Mouse (Mus musculus): ENCODE data around the gene Hectd2. TPM values are rescaled to one million over a fixed set of nuclear protein-coding genes. Genes with fewer than 3 reads are reported as not detected.

Hectd2 gene
- polyA plus RNA-seq, 1 experiment from 2014 or later = 16.8 TPM

- H3K9me3 ChIP-seq (ENCODE audit: control insufficient read depth, low read length) = no peaks in the 10 kb centered on the region
- 24% methylated on average over 17 of the region's 17 CpGs for WGBS
- H3K36me3 ChIP-seq (ENCODE audit: control insufficient read depth, insufficient read depth, low read length) = no peaks in the 10 kb centered on the region
- peak overlapping the region; percentile 39 for H3K4me2 ChIP-seq (ENCODE audit: low read depth, low read length)
- H3K4me1 ChIP-seq (ENCODE audit: control insufficient read depth, insufficient read depth, low read length) = peaks cover 16% of the 10 kb centered on the region
- H3K4me3 ChIP-seq (ENCODE audit: low read depth, low read length) = peak overlapping the region; percentile 9; the same call in 1 of the 2 replicates
- peak overlapping the region; percentile 78 for H3K27ac ChIP-seq (ENCODE audit: low read depth, low read length)
- no peak overlapping the region; the same call in 1 of the 2 replicates for H3K9ac ChIP-seq (replicated peaks; ENCODE audit: low read depth, low read length)
- ATAC-seq (ENCODE audit: low read depth) = peak; percentile 75
- no peaks in the 10 kb centered on the region for H3K27me3 ChIP-seq (ENCODE audit: control insufficient read depth, insufficient read depth, low read length)
These were observed 20.3 kb upstream of the Hectd2 start for GRCm38 (mm10) chr19:36534011-36534765.

GRCm38 (mm10) chr19:36534766-36535140, 19.7 kb upstream of the Hectd2 start:
- 0 out of 2 replicates have a peak overlapping the region, but pooled peaks have one; percentile 9 for H3K4me3 ChIP-seq (ENCODE audit: low read depth, low read length)
- 5% methylated on average over 8 of the region's 8 CpGs for WGBS
- peaks cover 16% of the 10 kb centered on the region for H3K4me1 ChIP-seq (ENCODE audit: control insufficient read depth, insufficient read depth, low read length)
- peak; percentile 81 for ATAC-seq (ENCODE audit: low read depth)
- H3K27me3 ChIP-seq (ENCODE audit: control insufficient read depth, insufficient read depth, low read length) = no peaks in the 10 kb centered on the region
- H3K9me3 ChIP-seq (ENCODE audit: control insufficient read depth, low read length) = no peaks in the 10 kb centered on the region
- H3K27ac ChIP-seq (ENCODE audit: low read depth, low read length) = peak overlapping the region; percentile 78; the same call in 1 of the 2 replicates
- peak overlapping the region; percentile 39 for H3K4me2 ChIP-seq (ENCODE audit: low read depth, low read length)
- H3K9ac ChIP-seq (replicated peaks; ENCODE audit: low read depth, low read length) = no peak overlapping the region
- H3K36me3 ChIP-seq (ENCODE audit: control insufficient read depth, insufficient read depth, low read length) = no peaks in the 10 kb centered on the region

GRCm38 (mm10) chr19:36535186-36535585, 19.3 kb upstream of the Hectd2 start:
- H3K9ac ChIP-seq (replicated peaks; ENCODE audit: low read depth, low read length) = no peak overlapping the region
- peak overlapping the region; percentile 78; the same call in 1 of the 2 replicates for H3K27ac ChIP-seq (ENCODE audit: low read depth, low read length)
- no peak overlapping the region for H3K4me3 ChIP-seq (ENCODE audit: low read depth, low read length)
- H3K4me2 ChIP-seq (ENCODE audit: low read depth, low read length) = peak overlapping the region; percentile 39
- no peaks in the 10 kb centered on the region for H3K36me3 ChIP-seq (ENCODE audit: control insufficient read depth, insufficient read depth, low read length)
- H3K4me1 ChIP-seq (ENCODE audit: control insufficient read depth, insufficient read depth, low read length) = peaks cover 16% of the 10 kb centered on the region
- no peaks in the 10 kb centered on the region for H3K27me3 ChIP-seq (ENCODE audit: control insufficient read depth, insufficient read depth, low read length)
- ATAC-seq (ENCODE audit: low read depth) = 0 out of 2 replicates have a peak, but pooled peaks have one; percentile 14
- 23% methylated on average over 2 of the region's 2 CpGs for WGBS
- no peaks in the 10 kb centered on the region for H3K9me3 ChIP-seq (ENCODE audit: control insufficient read depth, low read length)

DNA sequence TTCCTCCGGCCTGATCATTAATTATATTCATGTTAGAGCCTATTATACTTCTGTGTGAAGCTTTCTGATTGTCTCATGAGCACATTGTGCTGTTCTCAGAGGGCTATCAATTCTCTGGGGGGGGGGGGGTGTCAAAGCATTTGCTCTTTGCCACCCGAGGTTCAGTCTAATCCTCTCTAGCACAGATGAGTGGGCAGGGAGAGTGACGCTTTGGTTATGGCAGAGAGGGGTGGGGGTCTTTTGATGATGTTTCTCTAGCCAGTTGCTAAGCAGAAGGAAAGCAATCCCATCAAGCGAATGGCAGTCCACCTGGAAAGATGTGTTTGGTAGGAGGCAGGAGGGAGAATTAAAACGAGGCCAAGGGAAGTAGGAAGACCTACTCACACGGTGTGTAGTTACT, 18.6 kb upstream of the Hectd2 start:
- Histone ChIP-seq H3K9me3 (ENCODE audit: control insufficient read depth, low read length) (no peaks in the 10 kb centered on the region), H3K27me3 (ENCODE audit: control insufficient read depth, insufficient read depth, low read length) (no peaks in the 10 kb centered on the region), H3K36me3 (ENCODE audit: control insufficient read depth, insufficient read depth, low read length) (no peaks in the 10 kb centered on the region), H3K4me2 (ENCODE audit: low read depth, low read length) (no peak overlapping the region), H3K27ac (ENCODE audit: low read depth, low read length) (peak overlapping the region; percentile 1; the same call in 1 of the 2 replicates), H3K4me1 (ENCODE audit: control insufficient read depth, insufficient read depth, low read length) (peaks cover 16% of the 10 kb centered on the region), H3K4me3 (ENCODE audit: low read depth, low read length) (no peak overlapping the region), H3K9ac (replicated peaks; ENCODE audit: low read depth, low read length) (no peak overlapping the region)
- WGBS = 17% methylated on average over 6 of the region's 6 CpGs
- no peak for ATAC-seq (ENCODE audit: low read depth)

GRCm38 (mm10) chr19:36536929-36537328, 17.5 kb upstream of the Hectd2 start:
- no peak for ATAC-seq (ENCODE audit: low read depth)
- H3K9me3 ChIP-seq (ENCODE audit: control insufficient read depth, low read length) = no peaks in the 10 kb centered on the region
- 72% methylated on average over 11 of the region's 11 CpGs for WGBS

DNA sequence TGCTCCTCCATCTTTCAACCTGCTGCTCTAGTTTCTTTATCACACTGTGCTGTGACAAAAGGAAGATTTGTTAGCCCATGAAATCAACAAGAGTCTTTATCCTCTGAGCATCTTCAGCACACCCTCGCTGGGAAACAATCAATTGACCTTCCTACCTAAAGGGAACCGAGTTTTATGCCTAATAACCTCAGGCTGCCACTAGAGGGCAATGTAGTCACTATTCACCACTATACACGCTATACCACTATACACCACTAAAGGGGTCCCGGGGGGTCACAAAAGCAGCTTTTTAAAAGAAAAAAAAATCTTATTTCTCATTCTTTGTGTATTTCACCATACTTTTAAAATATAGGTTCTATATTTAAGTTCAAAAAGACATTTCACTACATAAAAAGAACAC, 15.9 kb upstream of the Hectd2 start:
- no peak overlapping the region for H3K27ac ChIP-seq (ENCODE audit: low read depth, low read length)
- H3K4me3 ChIP-seq (ENCODE audit: low read depth, low read length) = no peak overlapping the region
- H3K4me1 ChIP-seq (ENCODE audit: control insufficient read depth, insufficient read depth, low read length) = peaks cover 16% of the 10 kb centered on the region
- no peaks in the 10 kb centered on the region for H3K36me3 ChIP-seq (ENCODE audit: control insufficient read depth, insufficient read depth, low read length)
- H3K9me3 ChIP-seq (ENCODE audit: control insufficient read depth, low read length) = no peaks in the 10 kb centered on the region
- ATAC-seq (ENCODE audit: low read depth) = peak; percentile 61
- no peak overlapping the region for H3K4me2 ChIP-seq (ENCODE audit: low read depth, low read length)
- no peaks in the 10 kb centered on the region for H3K27me3 ChIP-seq (ENCODE audit: control insufficient read depth, insufficient read depth, low read length)
- H3K9ac ChIP-seq (replicated peaks; ENCODE audit: low read depth, low read length) = no peak overlapping the region
- WGBS = 9% methylated on average over 4 of the region's 4 CpGs

More at GRCm38 (mm10) chr19:36536929-36537328, 17.5 kb upstream of the Hectd2 start:
- Histone ChIP-seq H3K9ac (replicated peaks; ENCODE audit: low read depth, low read length) (no peak overlapping the region), H3K4me1 (ENCODE audit: control insufficient read depth, insufficient read depth, low read length) (peaks cover 16% of the 10 kb centered on the region), H3K27ac (ENCODE audit: low read depth, low read length) (no peak overlapping the region), H3K27me3 (ENCODE audit: control insufficient read depth, insufficient read depth, low read length) (no peaks in the 10 kb centered on the region), H3K36me3 (ENCODE audit: control insufficient read depth, insufficient read depth, low read length) (no peaks in the 10 kb centered on the region), H3K4me2 (ENCODE audit: low read depth, low read length) (no peak overlapping the region), H3K4me3 (ENCODE audit: low read depth, low read length) (no peak overlapping the region)

DNA sequence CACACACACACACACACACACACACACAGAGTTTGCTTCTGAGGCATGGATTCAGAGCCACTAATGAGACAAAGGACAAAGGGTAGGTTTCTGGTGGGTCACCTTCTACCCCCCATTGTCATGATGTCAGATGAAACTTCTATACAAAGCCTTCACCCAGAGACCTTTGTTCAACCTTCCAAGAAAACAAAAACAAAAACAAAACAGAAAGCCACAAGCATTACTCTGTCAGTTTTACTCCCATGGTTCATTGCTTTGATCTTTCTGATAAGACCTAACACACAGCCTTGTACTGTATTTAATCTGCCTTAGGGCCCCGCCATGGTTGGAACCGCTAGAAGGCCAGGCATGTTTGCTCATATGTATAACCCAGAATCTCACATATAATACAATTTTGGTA, 15.1 kb upstream of the Hectd2 start:
- no peak overlapping the region for H3K4me3 ChIP-seq (ENCODE audit: low read depth, low read length)
- WGBS = 98% methylated on average over 2 of the region's 2 CpGs
- H3K9ac ChIP-seq (replicated peaks; ENCODE audit: low read depth, low read length) = no peak overlapping the region
- no peaks in the 10 kb centered on the region for H3K36me3 ChIP-seq (ENCODE audit: control insufficient read depth, insufficient read depth, low read length)
- no peaks in the 10 kb centered on the region for H3K27me3 ChIP-seq (ENCODE audit: control insufficient read depth, insufficient read depth, low read length)
- H3K4me1 ChIP-seq (ENCODE audit: control insufficient read depth, insufficient read depth, low read length) = peaks cover 10% of the 10 kb centered on the region
- no peak overlapping the region for H3K27ac ChIP-seq (ENCODE audit: low read depth, low read length)
- no peaks in the 10 kb centered on the region for H3K9me3 ChIP-seq (ENCODE audit: control insufficient read depth, low read length)
- H3K4me2 ChIP-seq (ENCODE audit: low read depth, low read length) = no peak overlapping the region
- no peak for ATAC-seq (ENCODE audit: low read depth)

GRCm38 (mm10) chr19:36540012-36540606, 14.3 kb upstream of the Hectd2 start:
- ATAC-seq (ENCODE audit: low read depth) = no peak
- WGBS = 85% methylated on average over 10 of the region's 10 CpGs
- no peak overlapping the region for H3K9ac ChIP-seq (replicated peaks; ENCODE audit: low read depth, low read length)
- no peaks in the 10 kb centered on the region for H3K36me3 ChIP-seq (ENCODE audit: control insufficient read depth, insufficient read depth, low read length)
- no peaks in the 10 kb centered on the region for H3K27me3 ChIP-seq (ENCODE audit: control insufficient read depth, insufficient read depth, low read length)
- H3K27ac ChIP-seq (ENCODE audit: low read depth, low read length) = no peak overlapping the region
- H3K9me3 ChIP-seq (ENCODE audit: control insufficient read depth, low read length) = no peaks in the 10 kb centered on the region
- H3K4me3 ChIP-seq (ENCODE audit: low read depth, low read length) = no peak overlapping the region
- H3K4me1 ChIP-seq (ENCODE audit: control insufficient read depth, insufficient read depth, low read length) = peaks cover 7% of the 10 kb centered on the region; the same call in 1 of the 2 replicates
- H3K4me2 ChIP-seq (ENCODE audit: low read depth, low read length) = no peak overlapping the region

GRCm38 (mm10) chr19:36540776-36541175, 13.7 kb upstream of the Hectd2 start:
- WGBS = 78% methylated on average over 7 of the region's 7 CpGs
- Histone ChIP-seq H3K9ac (replicated peaks; ENCODE audit: low read depth, low read length) (no peak overlapping the region), H3K36me3 (ENCODE audit: control insufficient read depth, insufficient read depth, low read length) (no peaks in the 10 kb centered on the region), H3K9me3 (ENCODE audit: control insufficient read depth, low read length) (no peaks in the 10 kb centered on the region), H3K27ac (ENCODE audit: low read depth, low read length) (no peak overlapping the region), H3K4me2 (ENCODE audit: low read depth, low read length) (no peak overlapping the region), H3K27me3 (ENCODE audit: control insufficient read depth, insufficient read depth, low read length) (no peaks in the 10 kb centered on the region), H3K4me1 (ENCODE audit: control insufficient read depth, insufficient read depth, low read length) (0 out of 2 replicates have a peak, but pooled peaks cover 4% of the 10 kb centered on the region), H3K4me3 (ENCODE audit: low read depth, low read length) (no peak overlapping the region)
- ATAC-seq (ENCODE audit: low read depth) = no peak
